Mouse (Mus musculus) embryonic fibroblast, embryonic 13.5 days (primary cell): ENCODE results near the gene Krr1.

Source experiments
- CTCF ChIP-seq: IDR thresholded peaks from 2 replicates; pipeline ENCODE4 v1.5.1; 2011; ENCODE audit warnings: mild to moderate bottlenecking, control low read depth, low read length, moderate library complexity, borderline replicate concordance; ENCODE audit not compliant: insufficient read depth
- POLR2A ChIP-seq: IDR thresholded peaks from 2 replicates; pipeline ENCODE4 v1.6.1; 2011; ENCODE audit warnings: low read depth, mild to moderate bottlenecking, control low read depth, low read length, moderate library complexity

DNA sequence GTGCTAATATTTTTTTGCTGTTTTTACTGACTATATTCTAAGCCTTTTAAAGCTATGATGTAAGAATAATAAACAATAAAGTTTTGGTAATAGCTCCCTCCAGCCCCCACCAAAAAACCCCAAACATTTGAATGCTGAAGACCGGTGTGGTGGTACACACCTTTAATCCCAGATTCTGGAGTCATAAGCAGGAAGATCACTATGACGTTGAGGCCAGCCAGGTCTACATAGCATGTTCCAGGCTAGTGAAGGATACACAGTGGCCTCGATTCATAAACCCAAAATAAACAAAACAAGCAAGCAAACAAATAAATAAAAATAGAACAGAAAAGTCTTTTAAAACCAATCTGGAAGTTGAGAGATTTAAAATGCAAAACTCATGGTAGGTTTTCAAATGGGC lies 535 bp upstream of the Krr1 start:
- TF ChIP-seq CTCF (no peak), POLR2A (no peak)
